Mouse (Mus musculus): ENCODE results near the gene Pmfbp1. TPM values are rescaled to one million over a fixed set of nuclear protein-coding genes. Genes with fewer than 3 reads are reported as not detected.

Gene Pmfbp1
- polyA plus RNA-seq, 1 experiment from 2014 or later, result 0.38 TPM

DNA sequence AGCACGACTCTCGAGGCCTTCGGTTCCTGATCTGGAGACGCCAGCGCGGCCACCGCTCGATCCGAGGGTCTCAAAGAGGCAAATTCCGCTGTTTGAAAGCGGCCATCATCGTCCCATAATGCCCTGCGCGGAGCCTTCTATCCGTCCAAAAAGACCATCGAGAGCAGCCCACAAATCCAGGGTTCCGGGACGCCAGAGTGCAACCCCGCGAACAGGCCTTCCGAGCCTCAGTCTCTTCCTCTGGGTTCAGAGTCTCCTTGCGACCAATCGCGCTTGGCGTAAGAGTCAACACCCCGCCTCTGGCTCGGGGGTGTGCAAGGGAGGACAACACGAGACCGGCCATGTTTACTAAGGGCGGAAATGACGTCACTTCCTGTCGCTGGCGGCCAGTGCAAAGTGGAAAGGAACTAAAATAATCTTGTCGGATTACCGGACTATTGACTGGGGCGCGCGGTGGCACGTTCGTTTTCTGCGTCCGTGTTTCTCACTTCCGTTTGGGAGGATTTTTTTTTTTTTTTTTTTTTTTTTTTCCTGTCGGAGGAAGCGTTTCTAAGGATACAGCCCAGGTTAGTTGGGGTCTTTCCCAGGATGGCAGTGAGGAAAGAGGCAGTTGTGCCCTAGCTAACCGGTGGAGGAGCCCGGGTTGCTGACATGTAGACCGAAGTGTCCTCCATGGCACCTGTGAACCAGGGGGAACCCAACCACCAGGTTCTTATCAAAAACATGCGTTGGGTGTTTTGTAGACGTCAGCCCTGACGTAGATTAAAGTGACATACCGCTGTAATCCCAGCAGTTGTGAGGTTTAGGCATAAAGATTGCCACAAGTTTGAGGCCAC, 71.9 kb downstream of the Pmfbp1 start, which contains the start of the genes Dhx38 and Txnl4b:
Dhx38 (minus strand) TSS at position 364 of the 836 bp plus-strand sequence.
Txnl4b (plus strand) TSS at position 395 of the 836 bp plus-strand sequence.
- Histone ChIP-seq H3K4me3 (ENCODE audit: low read depth, low read length) (peak within 1 kb of the TSS; percentile 72), H3K4me1 (ENCODE audit: control insufficient read depth, insufficient read depth, low read length) (peaks cover 15% of the 10 kb centered on the region), H3K9ac (ENCODE audit: low read depth, low read length) (peak within 1 kb of the TSS; percentile 91), H3K9me3 (ENCODE audit: control insufficient read depth, low read length) (no peaks in the 10 kb centered on the region), H3K4me2 (ENCODE audit: low read depth, low read length) (peak within 1 kb of the TSS; percentile 82), H3K27me3 (replicated peaks; ENCODE audit: control insufficient read depth, insufficient read depth, low read length) (no peaks in the 10 kb centered on the region), H3K27ac (replicated peaks; ENCODE audit: low read depth, low read length) (peak within 1 kb of the TSS; percentile 87), H3K36me3 (ENCODE audit: control insufficient read depth, insufficient read depth, low read length) (peaks cover 32% of the 10 kb centered on the region)
- DNase-seq (ENCODE audit: low spot score), result peak; percentile 100
- WGBS, result 1% methylated on average over 51 of the region's 52 CpGs
- ATAC-seq (ENCODE audit: low read depth), result peak; percentile 100

DNA sequence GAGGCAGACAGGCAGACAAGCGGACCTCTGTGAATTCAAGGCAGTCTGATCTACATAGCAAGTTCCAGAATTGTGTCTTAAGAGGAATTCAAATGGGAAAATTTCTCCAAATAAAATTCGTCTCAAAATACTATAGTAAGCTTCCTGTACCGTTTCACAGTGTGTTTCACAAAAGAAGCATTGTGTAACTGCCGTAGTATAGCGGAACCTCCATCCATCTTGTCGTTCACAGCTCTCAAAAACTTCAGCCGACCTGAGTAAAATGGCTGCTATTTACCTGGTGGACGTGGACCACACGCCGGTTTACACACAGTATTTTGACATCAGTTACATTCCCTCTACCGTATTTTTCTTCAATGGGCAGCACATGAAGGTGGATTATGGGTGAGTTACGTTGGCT, 77.3 kb downstream of the Pmfbp1 start:
- H3K4me1 ChIP-seq (ENCODE audit: control insufficient read depth, insufficient read depth, low read length), result peaks cover 6% of the 10 kb centered on the region; the same call in 1 of the 2 replicates
- no peaks in the 10 kb centered on the region for H3K9me3 ChIP-seq (ENCODE audit: control insufficient read depth, low read length)
- H3K4me2 ChIP-seq (ENCODE audit: low read depth, low read length), result no peak overlapping the region
- 88% methylated on average over 12 of the region's 12 CpGs for WGBS
- no peak for ATAC-seq (ENCODE audit: low read depth)
- H3K27ac ChIP-seq (replicated peaks; ENCODE audit: low read depth, low read length), result no peak overlapping the region
- H3K9ac ChIP-seq (ENCODE audit: low read depth, low read length), result no peak overlapping the region
- no peaks in the 10 kb centered on the region for H3K27me3 ChIP-seq (replicated peaks; ENCODE audit: control insufficient read depth, insufficient read depth, low read length)
- no peak overlapping the region for H3K4me3 ChIP-seq (ENCODE audit: low read depth, low read length)
- DNase-seq (ENCODE audit: low spot score), result no peak
- H3K36me3 ChIP-seq (ENCODE audit: control insufficient read depth, insufficient read depth, low read length), result peaks cover 20% of the 10 kb centered on the region; the same call in 1 of the 2 replicates

DNA sequence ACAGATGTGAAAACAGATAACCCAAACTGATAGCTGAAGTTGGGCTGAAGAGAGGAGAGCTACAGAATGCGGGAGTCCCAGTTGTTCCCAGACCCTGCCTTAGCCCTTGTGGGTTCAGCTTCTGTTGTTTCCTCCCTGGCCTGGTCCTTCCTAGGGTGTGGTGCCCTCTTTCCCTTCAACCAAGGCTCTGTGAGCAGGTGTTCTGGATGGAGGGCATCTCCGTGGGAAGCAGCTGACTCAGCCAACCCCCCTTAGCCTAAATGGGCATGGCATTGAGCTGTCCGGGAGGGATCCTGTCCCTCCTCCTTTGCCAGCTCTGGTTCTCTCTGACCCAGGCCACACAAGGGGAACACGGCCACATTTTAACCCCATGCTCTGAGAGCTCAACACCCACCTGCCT, 82.5 kb downstream of the Pmfbp1 start:
- Histone ChIP-seq H3K4me3 (ENCODE audit: low read depth, low read length) (no peak overlapping the region), H3K9ac (ENCODE audit: low read depth, low read length) (no peak overlapping the region), H3K4me1 (ENCODE audit: control insufficient read depth, insufficient read depth, low read length) (no peaks in the 10 kb centered on the region), H3K4me2 (ENCODE audit: low read depth, low read length) (no peak overlapping the region), H3K9me3 (ENCODE audit: control insufficient read depth, low read length) (0 out of 2 replicates have a peak, but pooled peaks cover 1% of the 10 kb centered on the region), H3K36me3 (ENCODE audit: control insufficient read depth, insufficient read depth, low read length) (peaks cover 11% of the 10 kb centered on the region; the same call in 1 of the 2 replicates), H3K27ac (replicated peaks; ENCODE audit: low read depth, low read length) (no peak overlapping the region), H3K27me3 (replicated peaks; ENCODE audit: control insufficient read depth, insufficient read depth, low read length) (no peaks in the 10 kb centered on the region)
- WGBS, result 73% methylated on average over 4 of the region's 4 CpGs
- ATAC-seq (ENCODE audit: low read depth), result no peak
- DNase-seq (ENCODE audit: low spot score), result no peak

DNA sequence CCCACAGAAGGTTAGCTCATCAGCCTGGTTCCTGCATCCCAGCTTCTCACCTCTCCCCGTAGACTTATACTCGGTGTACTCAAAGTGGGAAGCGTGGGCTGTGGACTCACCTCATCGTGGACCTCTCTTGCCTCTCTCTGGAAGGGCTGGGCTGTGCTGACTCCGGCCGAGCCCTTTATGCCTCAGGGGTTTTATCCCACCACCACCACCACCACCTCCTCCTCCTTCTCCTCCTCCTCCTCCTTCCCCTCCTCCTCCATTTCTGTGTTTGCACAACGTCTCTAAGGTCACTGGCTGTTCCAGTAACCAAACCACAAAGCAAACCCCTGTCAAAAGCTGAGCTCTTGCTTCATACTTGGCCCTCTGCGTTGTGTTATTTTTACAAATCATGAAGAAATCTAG, 85.1 kb downstream of the Pmfbp1 start, which contains the start of gene Hp:
Hp (minus strand) TSS at position 273 of the 402 bp plus-strand sequence.
- Histone ChIP-seq H3K4me2 (ENCODE audit: low read depth, low read length) (no peak within 1 kb of the TSS), H3K27me3 (replicated peaks; ENCODE audit: control insufficient read depth, insufficient read depth, low read length) (no peaks in the 10 kb centered on the region), H3K4me3 (ENCODE audit: low read depth, low read length) (no peak within 1 kb of the TSS), H3K36me3 (ENCODE audit: control insufficient read depth, insufficient read depth, low read length) (no peaks in the 10 kb centered on the region), H3K9ac (ENCODE audit: low read depth, low read length) (no peak within 1 kb of the TSS), H3K9me3 (ENCODE audit: control insufficient read depth, low read length) (0 out of 2 replicates have a peak, but pooled peaks cover 3% of the 10 kb centered on the region), H3K27ac (replicated peaks; ENCODE audit: low read depth, low read length) (no peak within 1 kb of the TSS), H3K4me1 (ENCODE audit: control insufficient read depth, insufficient read depth, low read length) (no peaks in the 10 kb centered on the region)
- ATAC-seq (ENCODE audit: low read depth) (no peak), DNase-seq (ENCODE audit: low spot score) (no peak)
- WGBS, result 51% methylated on average over 8 of the region's 8 CpGs

DNA sequence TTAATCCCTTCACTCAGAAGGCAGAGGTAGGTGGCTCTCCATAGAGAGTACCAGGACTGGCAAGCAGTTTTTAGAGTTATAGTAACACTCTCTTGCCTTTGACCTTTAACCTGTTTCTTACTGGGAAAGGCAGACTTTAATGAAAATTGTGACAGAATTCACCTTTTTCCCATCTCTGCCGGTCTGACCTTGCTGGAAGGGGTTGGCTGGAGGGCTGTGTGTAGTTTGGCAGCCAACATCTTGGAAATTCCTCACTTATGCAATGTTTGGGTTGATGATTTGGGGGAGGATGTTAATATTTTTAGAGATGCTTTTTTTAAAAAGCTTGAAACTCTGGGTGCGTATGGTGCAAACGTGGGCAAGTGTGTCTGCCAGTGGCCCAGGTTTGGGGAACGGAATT, 90.5 kb downstream of the Pmfbp1 start:
- Histone ChIP-seq H3K9me3 (ENCODE audit: control insufficient read depth, low read length) (0 out of 2 replicates have a peak, but pooled peaks cover 3% of the 10 kb centered on the region), H3K27me3 (replicated peaks; ENCODE audit: control insufficient read depth, insufficient read depth, low read length) (no peaks in the 10 kb centered on the region), H3K27ac (replicated peaks; ENCODE audit: low read depth, low read length) (no peak overlapping the region), H3K9ac (ENCODE audit: low read depth, low read length) (no peak overlapping the region), H3K4me2 (ENCODE audit: low read depth, low read length) (no peak overlapping the region), H3K36me3 (ENCODE audit: control insufficient read depth, insufficient read depth, low read length) (no peaks in the 10 kb centered on the region), H3K4me3 (ENCODE audit: low read depth, low read length) (no peak overlapping the region), H3K4me1 (ENCODE audit: control insufficient read depth, insufficient read depth, low read length) (no peaks in the 10 kb centered on the region)
- ATAC-seq (ENCODE audit: low read depth), result no peak
- DNase-seq (ENCODE audit: low spot score), result no peak
- 78% methylated on average over 4 of the region's 4 CpGs for WGBS

DNA sequence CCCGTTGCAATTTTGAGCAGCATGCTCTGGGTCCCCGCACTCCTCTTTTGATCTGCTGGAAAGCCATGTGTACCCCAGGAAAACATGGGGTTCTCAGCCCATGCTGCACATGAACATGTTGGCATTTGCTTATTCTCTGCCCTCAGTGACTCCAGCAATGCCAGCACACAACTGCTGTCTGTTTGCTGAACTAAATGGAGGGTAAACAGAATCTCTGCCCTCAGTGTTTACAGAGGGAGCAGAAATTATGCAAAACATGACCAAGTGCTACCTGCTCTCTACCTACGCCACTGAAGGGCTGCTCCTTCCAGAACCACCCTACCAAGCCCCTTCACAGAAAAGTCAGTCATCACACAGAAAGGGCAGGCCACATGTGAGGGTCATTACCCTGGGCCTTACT, 91.0 kb downstream of the Pmfbp1 start:
- DNase-seq (ENCODE audit: low spot score) (no peak), ATAC-seq (ENCODE audit: low read depth) (no peak)
- Histone ChIP-seq H3K36me3 (ENCODE audit: control insufficient read depth, insufficient read depth, low read length) (no peaks in the 10 kb centered on the region), H3K27ac (replicated peaks; ENCODE audit: low read depth, low read length) (no peak overlapping the region), H3K4me3 (ENCODE audit: low read depth, low read length) (no peak overlapping the region), H3K4me1 (ENCODE audit: control insufficient read depth, insufficient read depth, low read length) (no peaks in the 10 kb centered on the region), H3K27me3 (replicated peaks; ENCODE audit: control insufficient read depth, insufficient read depth, low read length) (no peaks in the 10 kb centered on the region), H3K9me3 (ENCODE audit: control insufficient read depth, low read length) (0 out of 2 replicates have a peak, but pooled peaks cover 3% of the 10 kb centered on the region), H3K9ac (ENCODE audit: low read depth, low read length) (no peak overlapping the region), H3K4me2 (ENCODE audit: low read depth, low read length) (no peak overlapping the region)
- 90% methylated on average over 3 of the region's 3 CpGs for WGBS

DNA sequence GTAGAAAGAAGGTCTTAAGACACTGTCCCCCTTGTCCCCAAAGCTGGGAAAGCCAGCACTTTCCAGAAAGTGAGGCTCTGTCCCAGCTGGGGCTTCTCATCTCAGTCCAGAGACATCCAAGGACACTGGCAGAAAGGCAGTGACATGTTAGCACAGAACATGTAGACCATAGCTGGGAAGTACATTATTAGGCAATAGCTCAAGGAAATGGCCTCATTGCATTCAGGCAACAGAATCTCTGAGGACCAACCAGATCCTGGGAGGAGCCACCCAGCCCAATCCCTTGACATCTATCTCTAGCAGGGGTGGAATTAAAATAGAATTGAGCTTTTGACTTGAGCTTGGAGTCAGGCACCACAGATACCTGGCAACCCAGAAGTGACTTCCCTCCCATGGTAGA, 91.8 kb downstream of the Pmfbp1 start:
- Histone ChIP-seq H3K9me3 (ENCODE audit: control insufficient read depth, low read length) (0 out of 2 replicates have a peak, but pooled peaks cover 3% of the 10 kb centered on the region), H3K4me3 (ENCODE audit: low read depth, low read length) (no peak overlapping the region), H3K27ac (replicated peaks; ENCODE audit: low read depth, low read length) (no peak overlapping the region), H3K4me2 (ENCODE audit: low read depth, low read length) (no peak overlapping the region), H3K36me3 (ENCODE audit: control insufficient read depth, insufficient read depth, low read length) (no peaks in the 10 kb centered on the region), H3K4me1 (ENCODE audit: control insufficient read depth, insufficient read depth, low read length) (no peaks in the 10 kb centered on the region), H3K27me3 (replicated peaks; ENCODE audit: control insufficient read depth, insufficient read depth, low read length) (no peaks in the 10 kb centered on the region), H3K9ac (ENCODE audit: low read depth, low read length) (no peak overlapping the region)
- DNase-seq (ENCODE audit: low spot score), result no peak
- ATAC-seq (ENCODE audit: low read depth), result no peak

DNA sequence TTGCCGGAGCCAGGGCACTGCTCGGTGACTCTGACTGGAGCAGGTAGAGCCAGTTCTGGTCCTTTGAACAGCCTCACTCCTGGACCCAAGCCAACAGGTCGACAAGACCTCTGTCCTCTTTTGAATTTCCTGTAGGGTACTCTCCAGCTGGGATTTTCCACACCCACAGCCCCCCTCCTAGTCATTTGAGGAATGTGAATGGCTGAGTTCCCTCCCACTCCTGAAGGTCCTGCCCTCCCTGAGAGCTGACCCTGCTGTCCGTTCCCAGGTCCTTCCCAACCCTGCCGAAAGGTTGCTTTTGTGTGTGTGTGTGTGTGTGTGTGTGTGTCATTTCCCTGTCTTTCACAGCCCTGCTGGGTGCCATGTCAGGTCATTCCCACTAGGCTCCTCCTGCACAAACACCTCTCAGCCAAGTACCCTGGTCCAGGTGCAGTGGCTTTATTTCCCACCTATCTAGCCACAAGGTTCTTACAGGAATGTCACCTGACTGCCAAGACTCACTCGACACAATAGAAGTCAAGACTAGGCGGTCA, 93.2 kb downstream of the Pmfbp1 start:
- peak; percentile 33; the same call in 1 of the 2 replicates for ATAC-seq (ENCODE audit: low read depth)
- Histone ChIP-seq H3K4me2 (ENCODE audit: low read depth, low read length) (no peak overlapping the region), H3K9ac (ENCODE audit: low read depth, low read length) (no peak overlapping the region), H3K4me1 (ENCODE audit: control insufficient read depth, insufficient read depth, low read length) (no peaks in the 10 kb centered on the region), H3K9me3 (ENCODE audit: control insufficient read depth, low read length) (no peaks in the 10 kb centered on the region), H3K27ac (replicated peaks; ENCODE audit: low read depth, low read length) (no peak overlapping the region), H3K27me3 (replicated peaks; ENCODE audit: control insufficient read depth, insufficient read depth, low read length) (no peaks in the 10 kb centered on the region), H3K36me3 (ENCODE audit: control insufficient read depth, insufficient read depth, low read length) (peaks cover 6% of the 10 kb centered on the region; the same call in 1 of the 2 replicates), H3K4me3 (ENCODE audit: low read depth, low read length) (no peak overlapping the region)
- WGBS, result 62% methylated on average over 6 of the region's 7 CpGs
- DNase-seq (ENCODE audit: low spot score), result peak; percentile 63
